Mouse (Mus musculus) right cerebral cortex, postnatal 25 days (tissue): Measurements from ENCODE around the gene Gm26620.

Experiments used
- DNase-seq: peaks from one replicate; pipeline ENCODE4 v3.0.0; 2022

The Gm26620 gene

DNA sequence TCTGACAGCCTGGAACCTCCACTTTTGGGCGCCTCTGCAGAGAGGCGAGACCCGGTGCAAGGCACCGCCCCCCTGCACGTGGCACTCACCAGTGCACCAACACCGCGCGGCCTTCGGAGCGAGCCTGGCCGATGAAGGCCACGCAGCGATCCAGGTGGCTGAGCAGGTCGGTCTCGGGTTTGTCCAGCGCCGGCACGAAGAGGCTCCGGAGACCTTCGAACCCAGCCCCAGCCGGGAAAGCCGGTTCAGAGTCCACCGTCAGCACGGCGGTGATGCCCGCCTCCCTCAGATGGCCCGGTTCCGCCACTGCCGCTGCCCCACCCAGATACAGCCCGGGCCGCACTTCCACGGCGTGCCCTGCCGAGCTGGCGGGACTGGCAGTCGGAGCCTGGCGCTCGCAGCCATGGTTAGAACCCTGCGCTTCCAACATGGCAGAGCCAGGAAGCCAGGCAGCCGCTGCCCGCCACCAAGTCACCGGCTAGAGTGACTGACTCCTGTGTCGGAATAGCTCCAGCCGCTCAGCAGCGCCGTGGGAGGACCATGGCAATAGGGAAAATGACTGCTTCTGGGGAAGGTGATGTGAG is at the start of gene Gm26620, which contains the start of gene Dusp12:
Gene Gm26620, plus strand, starts transcription at position 88 of the 584 bp plus-strand sequence.
Gene Dusp12, minus strand, starts transcription at position 563 of the 584 bp plus-strand sequence.
- DNase-seq: peak; percentile 88

DNA sequence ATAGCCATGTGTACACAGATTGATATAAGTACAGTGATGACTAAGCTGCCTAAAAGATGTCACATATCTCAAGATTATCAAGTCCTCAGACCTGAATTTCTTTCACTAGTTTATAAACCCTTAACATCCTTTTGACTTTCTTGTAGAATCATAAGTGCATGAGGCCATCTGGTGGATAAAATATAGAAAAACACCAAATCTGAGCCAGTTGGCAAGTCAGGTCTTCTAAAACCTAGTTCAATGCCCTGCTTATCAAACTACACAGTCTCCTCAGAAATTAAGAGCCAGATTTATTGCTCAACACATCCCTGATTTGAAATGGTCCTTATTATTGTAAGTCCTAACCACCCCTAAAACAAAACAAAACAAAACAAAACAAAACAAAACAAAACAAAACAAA is 45.2 kb upstream of the Gm26620 start:
- DNase-seq: no peak

- no peak for DNase-seq
Observed at GRCm38 (mm10) chr1:170844380-170844779, 40.5 kb upstream of the Gm26620 start.

DNA sequence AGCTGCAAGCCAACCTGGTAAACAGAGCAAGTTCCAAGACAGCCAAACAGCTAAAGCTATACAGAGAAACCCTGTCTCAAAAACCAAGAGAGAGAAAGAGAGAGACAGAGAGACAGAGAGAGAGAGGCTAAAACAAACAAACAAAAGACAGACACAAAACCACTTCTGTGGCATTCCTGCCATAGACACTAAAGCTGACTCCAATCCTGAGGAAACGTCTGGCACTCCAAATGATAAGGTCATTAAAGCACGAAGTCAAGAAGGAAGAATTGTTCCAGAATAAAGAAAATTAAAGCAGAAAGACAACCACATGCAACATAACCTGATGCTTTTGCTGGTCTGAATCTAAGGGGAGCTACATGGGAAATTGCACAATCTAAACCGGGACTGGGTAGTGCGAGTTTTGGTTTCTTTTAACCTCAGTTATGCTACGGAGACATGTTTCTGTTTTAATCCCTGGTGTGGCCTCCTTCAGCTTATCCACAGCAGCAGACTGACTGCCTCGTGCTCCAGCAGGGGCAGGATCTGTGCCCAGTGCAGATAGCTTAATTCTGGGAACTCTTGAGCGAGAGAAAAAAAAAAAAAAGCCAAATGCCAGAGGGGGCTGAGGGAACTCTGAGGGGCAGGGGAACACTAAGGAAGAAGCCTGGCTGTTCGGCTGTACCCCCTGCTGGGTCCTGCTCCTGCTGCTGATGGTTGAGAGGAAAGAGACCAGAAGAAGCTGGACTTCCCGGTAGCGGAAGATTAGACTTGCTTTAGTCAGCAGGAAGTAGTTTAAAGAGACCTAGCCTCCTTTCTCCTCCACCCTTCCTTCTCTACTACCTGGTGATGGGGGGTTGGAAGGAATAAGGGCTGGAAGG is 39.2 kb upstream of the Gm26620 start:
- DNase-seq: no peak

DNA sequence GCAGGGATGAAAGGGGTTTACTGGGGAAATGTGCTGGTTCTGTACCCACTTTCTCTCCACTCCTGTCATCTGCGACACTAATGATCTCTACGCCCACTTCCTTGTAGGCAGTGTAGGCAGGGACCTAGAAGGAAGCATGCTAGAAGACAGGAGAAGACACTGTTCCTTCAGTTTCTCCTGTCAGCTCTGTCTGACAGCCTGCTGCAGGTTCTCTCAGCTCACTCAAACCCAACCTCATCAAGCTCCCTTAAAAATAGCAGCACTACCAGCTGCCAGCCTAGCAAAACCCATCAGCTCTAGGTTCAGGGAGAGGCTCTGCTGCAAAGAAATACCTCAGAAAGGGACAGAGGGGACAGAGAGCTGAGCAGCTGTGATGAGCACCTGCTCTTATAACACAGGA is 34.9 kb upstream of the Gm26620 start:
- no peak for DNase-seq

DNA sequence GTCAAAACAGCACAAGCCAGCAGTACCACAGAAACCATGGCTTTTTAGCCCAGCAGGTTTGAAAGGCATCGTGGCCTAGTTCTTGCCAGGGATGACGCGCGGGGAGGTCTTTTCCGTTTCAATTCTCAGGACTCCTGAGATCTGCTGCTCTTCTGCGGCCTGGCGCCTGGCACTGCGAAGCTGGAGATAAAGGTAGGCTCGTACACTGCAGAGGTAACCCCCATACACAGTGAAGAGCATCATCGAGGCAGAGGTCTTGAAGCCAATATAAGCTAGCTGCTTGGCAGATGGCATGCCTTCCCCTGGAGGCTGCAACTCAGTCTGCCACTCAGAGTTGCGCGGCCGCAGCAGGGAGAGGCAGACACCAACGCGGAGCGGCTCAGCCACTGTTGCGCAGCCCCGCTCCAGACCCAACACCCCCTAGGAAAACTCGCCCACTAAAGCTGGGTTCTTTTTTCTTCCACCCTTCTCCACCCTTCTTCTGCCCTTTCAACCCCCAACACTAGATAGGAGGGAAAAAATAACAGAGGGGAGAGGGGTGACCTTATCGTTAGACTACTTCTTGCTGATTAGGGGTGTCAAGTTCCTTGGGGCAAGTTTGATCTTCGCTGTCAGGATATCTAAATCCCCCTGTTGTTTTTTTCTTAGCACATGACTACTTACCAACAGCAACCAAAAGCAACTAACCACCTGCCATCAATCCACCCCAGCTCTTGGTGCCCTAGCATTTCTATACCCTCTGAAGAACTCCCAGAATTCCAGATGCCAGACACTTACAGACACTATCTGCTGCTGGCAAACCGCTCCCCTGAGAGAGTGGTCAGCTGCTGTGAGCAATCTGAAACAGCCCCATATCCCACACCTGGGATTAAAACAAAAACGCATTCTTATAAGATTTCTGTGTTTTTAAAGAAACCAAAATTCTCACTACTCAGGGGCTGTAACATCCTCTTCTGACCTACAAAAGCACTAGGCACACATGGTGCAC is 33.9 kb upstream of the Gm26620 start:
- DNase-seq: no peak

GRCm38 (mm10) chr1:170853604-170854003 is 31.3 kb upstream of the Gm26620 start:
- DNase-seq: no peak

DNA sequence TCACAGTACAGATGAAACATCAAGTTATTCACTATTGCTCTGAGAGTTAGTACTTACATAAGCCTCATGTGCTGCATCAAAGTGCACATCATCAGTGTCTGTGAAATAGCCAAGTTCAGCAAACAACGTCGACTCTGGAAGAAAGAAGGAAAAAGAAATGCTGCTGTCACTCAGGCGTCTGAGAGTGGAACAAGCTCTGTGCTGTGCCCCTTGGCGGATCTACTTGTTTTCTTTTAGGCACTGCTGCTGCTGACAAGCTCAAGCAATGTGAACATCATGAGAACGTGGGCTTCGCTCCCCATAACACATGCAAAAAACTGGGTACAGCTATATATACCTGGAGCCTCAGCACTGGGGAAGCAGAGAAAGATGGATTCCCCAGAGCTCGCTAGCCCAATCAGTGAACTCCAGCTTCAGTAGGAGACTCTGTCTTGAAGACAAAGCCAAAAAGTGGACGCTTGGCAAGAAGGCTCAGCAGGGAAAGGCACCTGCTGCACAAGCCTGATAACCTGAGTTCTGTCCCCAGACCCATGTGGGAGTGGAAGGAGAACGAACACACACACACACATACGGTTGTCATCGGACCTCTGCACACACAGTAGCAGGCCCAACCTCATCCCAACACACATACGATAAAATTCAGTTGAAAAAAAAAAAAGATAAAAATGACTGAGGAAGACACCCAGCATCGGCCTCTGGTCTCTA is 29.7 kb upstream of the Gm26620 start:
- DNase-seq: no peak

- DNase-seq: peak; percentile 42
Observed at GRCm38 (mm10) chr1:170857369-170857768, 27.5 kb upstream of the Gm26620 start.

DNA sequence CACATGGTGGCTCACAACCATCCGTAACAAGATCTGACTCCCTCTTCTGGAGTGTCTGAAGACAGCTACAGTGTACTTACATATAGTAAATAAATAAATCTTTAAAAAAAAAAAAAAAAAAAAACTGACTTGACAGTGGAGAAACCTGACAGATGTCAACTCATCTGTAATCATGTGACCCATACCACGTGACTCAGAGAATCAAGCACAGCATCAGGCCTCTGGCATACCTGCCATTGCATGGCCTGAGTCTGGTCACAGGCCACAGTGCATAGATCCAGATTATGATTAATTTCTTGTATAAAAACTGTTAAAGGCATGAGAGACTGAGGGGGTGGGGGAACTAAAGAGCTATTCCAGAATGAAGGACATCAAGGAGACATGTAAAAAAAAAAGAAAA is 26.0 kb upstream of the Gm26620 start:
- DNase-seq: no peak

DNA sequence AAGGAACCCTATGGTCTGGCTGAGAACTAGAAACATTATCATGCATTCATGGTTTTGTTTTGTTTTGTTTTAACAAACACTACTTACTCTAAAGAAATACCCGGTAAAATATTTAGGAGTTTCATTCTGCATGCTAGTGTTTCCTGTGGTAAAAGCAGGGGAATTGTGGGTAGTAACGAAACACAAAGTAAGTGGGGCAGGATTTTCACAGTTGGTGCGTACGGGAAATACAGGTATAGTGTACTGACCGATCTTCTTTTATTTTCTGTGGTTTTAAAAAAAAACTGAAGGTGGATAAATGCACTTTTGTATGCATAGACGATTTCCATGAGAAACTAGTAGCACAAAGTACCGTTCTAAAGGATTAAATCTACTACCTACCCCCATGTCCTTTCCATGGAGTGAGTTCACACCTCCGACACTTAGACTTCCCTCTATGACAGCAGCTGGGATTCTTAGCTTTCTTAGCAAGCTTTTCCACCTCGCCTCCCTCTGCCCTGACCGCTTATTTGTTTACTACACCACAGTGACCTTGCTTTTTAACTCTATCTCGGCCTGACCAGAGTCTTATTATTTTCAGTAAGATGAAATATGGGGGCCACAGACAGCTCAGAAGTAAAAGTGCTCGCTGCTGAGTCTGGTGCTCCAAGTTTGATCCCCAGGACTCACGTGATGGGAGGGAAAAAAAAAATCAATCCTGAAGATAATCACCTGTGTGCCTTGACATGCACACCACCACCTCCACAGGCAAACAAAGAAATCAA is 23.0 kb upstream of the Gm26620 start:
- no peak for DNase-seq

- no peak for DNase-seq
Observed at GRCm38 (mm10) chr1:170862435-170862717, 22.5 kb upstream of the Gm26620 start.

DNA sequence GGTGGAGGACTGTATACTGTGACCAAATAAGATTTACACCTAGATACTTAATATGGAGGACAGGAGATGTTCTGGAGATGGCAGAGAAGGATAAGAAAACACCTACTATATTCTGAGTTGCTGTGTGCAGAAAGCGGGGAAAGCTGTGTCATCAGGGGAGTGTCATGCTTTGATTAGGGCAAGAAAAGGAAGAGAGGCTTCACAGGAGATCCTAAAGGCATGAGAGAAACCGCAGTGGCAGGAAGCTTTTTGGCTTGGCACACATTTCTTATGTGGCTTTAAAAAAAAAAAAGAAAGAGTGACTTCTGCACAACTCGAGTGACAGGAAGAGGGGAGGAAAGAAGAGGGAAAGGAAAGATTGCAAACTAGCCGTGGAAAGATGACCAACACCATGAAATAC is 21.8 kb upstream of the Gm26620 start:
- DNase-seq: no peak

DNA sequence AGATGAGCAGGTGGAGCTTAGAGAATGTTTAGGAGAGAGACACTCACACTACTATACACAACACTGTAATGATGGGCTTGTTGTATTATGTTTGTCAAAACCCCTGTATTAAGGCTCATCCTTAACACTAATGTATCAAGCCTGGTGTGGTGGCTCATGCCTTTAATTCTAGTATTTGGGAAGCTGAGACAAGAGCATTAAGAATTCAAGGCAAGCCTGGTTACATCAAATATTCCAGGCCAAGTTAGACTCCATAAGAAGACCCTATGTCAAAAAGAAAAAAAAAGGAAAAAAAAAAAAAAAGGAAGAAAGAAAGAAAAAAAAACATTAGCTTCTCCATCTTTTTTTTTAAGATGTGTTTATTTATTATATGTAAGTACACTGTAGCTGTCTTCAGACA is 20.6 kb upstream of the Gm26620 start:
- DNase-seq: no peak

GRCm38 (mm10) chr1:170864754-170865153 is 20.1 kb upstream of the Gm26620 start:
- DNase-seq: no peak

- DNase-seq: no peak
Observed at GRCm38 (mm10) chr1:170865406-170865805, 19.5 kb upstream of the Gm26620 start.

GRCm38 (mm10) chr1:170866992-170867690 is 17.7 kb upstream of the Gm26620 start:
- no peak for DNase-seq

DNA sequence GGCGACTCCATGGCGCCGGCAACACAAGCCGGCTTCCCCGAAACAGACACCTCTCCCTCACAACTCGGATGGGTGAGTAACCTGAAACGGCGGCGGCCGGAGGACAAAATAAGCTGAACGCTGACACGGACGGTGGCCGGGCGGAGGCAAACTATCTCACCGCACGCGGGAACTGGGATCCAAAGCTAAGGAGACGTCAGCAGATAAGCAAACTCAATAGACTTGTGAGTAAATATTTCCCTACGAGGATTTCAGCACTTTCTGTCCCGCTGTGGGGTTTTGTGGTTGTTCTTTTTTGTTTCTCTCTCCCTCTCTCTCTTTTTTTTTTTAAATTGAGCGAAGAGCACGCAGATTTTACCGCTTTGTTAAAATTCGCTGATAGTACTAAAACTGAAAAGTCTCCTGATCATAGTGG is 17.2 kb upstream of the Gm26620 start, which contains the start of gene Atf6:
Gene Atf6, minus strand, starts transcription at position 81 of the 415 bp plus-strand sequence.
- peak; percentile 95 for DNase-seq

GRCm38 (mm10) chr1:170868107-170868904 is 16.6 kb upstream of the Gm26620 start:
- peak; percentile 78 for DNase-seq

DNA sequence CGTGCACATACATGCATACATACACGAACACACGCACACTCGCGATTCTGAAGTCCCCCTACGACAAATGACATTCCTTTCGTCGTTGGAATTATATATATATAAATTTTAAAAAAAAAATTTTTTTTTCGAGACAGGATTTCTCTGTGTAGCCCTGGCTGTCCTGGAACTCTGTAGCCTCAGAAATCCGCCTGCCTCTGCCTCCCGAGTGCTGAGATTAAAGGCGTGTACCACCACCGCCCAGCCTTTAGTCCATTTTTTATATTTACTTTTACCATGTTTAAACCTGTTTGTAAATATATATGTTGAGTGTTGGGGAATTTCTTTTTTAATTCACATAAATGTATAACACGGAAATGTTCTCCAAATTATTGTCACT is 16.0 kb upstream of the Gm26620 start:
- DNase-seq: no peak
